Mouse (Mus musculus) regulatory T cell (primary cell): ENCODE results near the gene Bcar1.

ENCODE experiments used
- in situ Hi-C: fragments of 300-600 bp; cut with MboI, MseI; formaldehyde crosslinking; loops from one replicate; pipeline ENCODE4 v1.15.1; 2025; ENCODE audit warnings: high pct_unique_total_duplicates

The Bcar1 gene

GRCm38 (mm10) chr8:111739604-111740003, 4.0 kb downstream of the Bcar1 start:
- in situ Hi-C loops: no loop called here

GRCm38 (mm10) chr8:111738867-111739266, 4.7 kb downstream of the Bcar1 start:
- in situ Hi-C loops: no loop called here

- in situ Hi-C loops: no loop called here
Observed at GRCm38 (mm10) chr8:111736321-111736720, 7.3 kb downstream of the Bcar1 start.

GRCm38 (mm10) chr8:111735791-111736190, 7.8 kb downstream of the Bcar1 start:
- in situ Hi-C loops: no loop called here

GRCm38 (mm10) chr8:111735335-111735761, 8.3 kb downstream of the Bcar1 start:
- in situ Hi-C loops: no loop called here

- in situ Hi-C loops: no loop called here
Observed at GRCm38 (mm10) chr8:111734244-111734960, 9.2 kb downstream of the Bcar1 start.

- in situ Hi-C loops: no loop called here
Observed at GRCm38 (mm10) chr8:111733581-111734243, 9.9 kb downstream of the Bcar1 start.

GRCm38 (mm10) chr8:111732406-111733085, 11.1 kb downstream of the Bcar1 start:
- in situ Hi-C loops: no loop called here

GRCm38 (mm10) chr8:111732004-111732403, 11.6 kb downstream of the Bcar1 start:
- in situ Hi-C loops: no loop called here

- in situ Hi-C loops: no loop called here
Observed at GRCm38 (mm10) chr8:111731231-111731977, 12.2 kb downstream of the Bcar1 start.

- in situ Hi-C loops: no loop called here
Observed at GRCm38 (mm10) chr8:111729233-111730170, 14.1 kb downstream of the Bcar1 start.

- in situ Hi-C loops: no loop called here
Observed at GRCm38 (mm10) chr8:111728481-111728880, 15.1 kb downstream of the Bcar1 start.

- in situ Hi-C loops: no loop called here
Observed at GRCm38 (mm10) chr8:111727553-111727952, 16.1 kb downstream of the Bcar1 start.

- in situ Hi-C loops: no loop called here
Observed at GRCm38 (mm10) chr8:111726102-111726900, 17.3 kb downstream of the Bcar1 start.

- in situ Hi-C loops: no loop called here
Observed at GRCm38 (mm10) chr8:111725341-111725740, 18.3 kb downstream of the Bcar1 start.

GRCm38 (mm10) chr8:111720115-111720544, 23.5 kb downstream of the Bcar1 start:
- in situ Hi-C loops: no loop called here

- in situ Hi-C loops: no loop called here
Observed at GRCm38 (mm10) chr8:111718937-111719336, 24.7 kb downstream of the Bcar1 start.

- in situ Hi-C loops: no loop called here
Observed at GRCm38 (mm10) chr8:111717866-111718265, 25.7 kb downstream of the Bcar1 start.

GRCm38 (mm10) chr8:111717488-111717792, 26.2 kb downstream of the Bcar1 start:
- in situ Hi-C loops: no loop called here
